Mouse (Mus musculus): ENCODE data around the gene Psma6. TPM values are rescaled to one million over a fixed set of nuclear protein-coding genes. Genes with fewer than 3 reads are reported as not detected.
"Not testable (repeated sequence)": the region's sequence is repeated elsewhere in the genome, so short reads cannot be mapped to it uniquely, and the experiment has no call there.

Gene Psma6
- polyA plus RNA-seq, 1 experiment from 2014 or later, result 389 TPM

GRCm38 (mm10) chr12:55388478-55388877 lies 4.5 kb downstream of the Psma6 start:
- peak overlapping the region; percentile 45 for H3K27ac ChIP-seq (ENCODE audit: low read length)

GRCm38 (mm10) chr12:55389132-55390081 lies 5.4 kb downstream of the Psma6 start:
- Histone ChIP-seq H3K27ac (ENCODE audit: low read length) (peak overlapping the region; percentile 45), H3K9ac (ENCODE audit: low read length) (no peak overlapping the region), H3K27me3 (ENCODE audit: control insufficient read depth, insufficient read depth, low read depth, low read length) (no peaks in the 10 kb centered on the region), H3K4me3 (ENCODE audit: low read length) (no peak overlapping the region), H3K4me1 (replicated peaks; ENCODE audit: control insufficient read depth, insufficient read depth, low read length) (peaks cover 17% of the 10 kb centered on the region), H3K9me3 (ENCODE audit: control insufficient read depth, low read length) (no peaks in the 10 kb centered on the region), H3K36me3 (ENCODE audit: control insufficient read depth, insufficient read depth, low read length) (no peaks in the 10 kb centered on the region), H3K4me2 (ENCODE audit: low read depth, low read length) (peak overlapping the region; percentile 25; the same call in 1 of the 2 replicates)
- WGBS, result 41% methylated on average over 17 of the region's 17 CpGs
- ATAC-seq (ENCODE audit: low read depth), result peak; percentile 48; the same call in 1 of the 2 replicates

More at GRCm38 (mm10) chr12:55388478-55388877, 4.5 kb downstream of the Psma6 start:
- H3K4me1 ChIP-seq (replicated peaks; ENCODE audit: control insufficient read depth, insufficient read depth, low read length), result peaks cover 17% of the 10 kb centered on the region
- H3K27me3 ChIP-seq (ENCODE audit: control insufficient read depth, insufficient read depth, low read depth, low read length), result no peaks in the 10 kb centered on the region
- H3K9me3 ChIP-seq (ENCODE audit: control insufficient read depth, low read length), result no peaks in the 10 kb centered on the region
- no peak overlapping the region for H3K9ac ChIP-seq (ENCODE audit: low read length)
- WGBS, result 59% methylated on average over 6 of the region's 6 CpGs
- ATAC-seq (ENCODE audit: low read depth), result peak; percentile 15; the same call in 1 of the 2 replicates
- no peak overlapping the region for H3K4me3 ChIP-seq (ENCODE audit: low read length)
- H3K36me3 ChIP-seq (ENCODE audit: control insufficient read depth, insufficient read depth, low read length), result no peaks in the 10 kb centered on the region
- H3K4me2 ChIP-seq (ENCODE audit: low read depth, low read length), result no peak overlapping the region

- Histone ChIP-seq H3K36me3 (ENCODE audit: control insufficient read depth, insufficient read depth, low read length) (no peaks in the 10 kb centered on the region), H3K4me1 (replicated peaks; ENCODE audit: control insufficient read depth, insufficient read depth, low read length) (peaks cover 17% of the 10 kb centered on the region), H3K9ac (ENCODE audit: low read length) (no peak overlapping the region), H3K27ac (ENCODE audit: low read length) (no peak overlapping the region), H3K4me3 (ENCODE audit: low read length) (no peak overlapping the region), H3K27me3 (ENCODE audit: control insufficient read depth, insufficient read depth, low read depth, low read length) (no peaks in the 10 kb centered on the region), H3K4me2 (ENCODE audit: low read depth, low read length) (no peak overlapping the region), H3K9me3 (ENCODE audit: control insufficient read depth, low read length) (no peaks in the 10 kb centered on the region)
- no peak for ATAC-seq (ENCODE audit: low read depth)
Observed at GRCm38 (mm10) chr12:55392120-55392519, 8.1 kb downstream of the Psma6 start.

GRCm38 (mm10) chr12:55392733-55393577 lies 8.9 kb downstream of the Psma6 start:
- 81% methylated on average over 11 of the region's 11 CpGs for whole genome bisulfite sequencing

GRCm38 (mm10) chr12:55395601-55396000 lies 11.6 kb downstream of the Psma6 start:
- H3K9me3 ChIP-seq (ENCODE audit: control insufficient read depth, low read length); H3K4me2 ChIP-seq (ENCODE audit: low read depth, low read length); H3K36me3 ChIP-seq (ENCODE audit: control insufficient read depth, insufficient read depth, low read length); H3K9ac ChIP-seq (ENCODE audit: low read length); H3K4me3 ChIP-seq (ENCODE audit: low read length); ATAC-seq (ENCODE audit: low read depth); H3K27ac ChIP-seq (ENCODE audit: low read length); H3K27me3 ChIP-seq (ENCODE audit: control insufficient read depth, insufficient read depth, low read depth, low read length): not testable (repeated sequence)
- 90% methylated on average over 14 of the region's 14 CpGs for WGBS
- H3K4me1 ChIP-seq (replicated peaks; ENCODE audit: control insufficient read depth, insufficient read depth, low read length), result peaks cover 13% of the 10 kb centered on the region

More at GRCm38 (mm10) chr12:55392733-55393577, 8.9 kb downstream of the Psma6 start:
- Histone ChIP-seq H3K4me1 (replicated peaks; ENCODE audit: control insufficient read depth, insufficient read depth, low read length) (peaks cover 18% of the 10 kb centered on the region), H3K4me2 (ENCODE audit: low read depth, low read length) (no peak overlapping the region), H3K9me3 (ENCODE audit: control insufficient read depth, low read length) (no peaks in the 10 kb centered on the region), H3K9ac (ENCODE audit: low read length) (no peak overlapping the region), H3K4me3 (ENCODE audit: low read length) (no peak overlapping the region), H3K36me3 (ENCODE audit: control insufficient read depth, insufficient read depth, low read length) (no peaks in the 10 kb centered on the region), H3K27me3 (ENCODE audit: control insufficient read depth, insufficient read depth, low read depth, low read length) (no peaks in the 10 kb centered on the region), H3K27ac (ENCODE audit: low read length) (no peak overlapping the region)
- no peak for ATAC-seq (ENCODE audit: low read depth)

- Histone ChIP-seq H3K27me3 (ENCODE audit: control insufficient read depth, insufficient read depth, low read depth, low read length) (no peaks in the 10 kb centered on the region), H3K27ac (ENCODE audit: low read length) (no peak overlapping the region), H3K9ac (ENCODE audit: low read length) (no peak overlapping the region), H3K4me2 (ENCODE audit: low read depth, low read length) (no peak overlapping the region), H3K9me3 (ENCODE audit: control insufficient read depth, low read length) (no peaks in the 10 kb centered on the region), H3K4me3 (ENCODE audit: low read length) (no peak overlapping the region), H3K4me1 (replicated peaks; ENCODE audit: control insufficient read depth, insufficient read depth, low read length) (peaks cover 13% of the 10 kb centered on the region), H3K36me3 (ENCODE audit: control insufficient read depth, insufficient read depth, low read length) (no peaks in the 10 kb centered on the region; the same call in 1 of the 2 replicates)
- 91% methylated on average over 4 of the region's 4 CpGs for WGBS
- no peak for ATAC-seq (ENCODE audit: low read depth)
Observed at GRCm38 (mm10) chr12:55396536-55396935, 12.5 kb downstream of the Psma6 start.

GRCm38 (mm10) chr12:55397544-55398239 lies 13.7 kb downstream of the Psma6 start:
- peaks cover 13% of the 10 kb centered on the region for H3K4me1 ChIP-seq (replicated peaks; ENCODE audit: control insufficient read depth, insufficient read depth, low read length)
- peak overlapping the region; percentile 82 for H3K4me2 ChIP-seq (ENCODE audit: low read depth, low read length)
- H3K27me3 ChIP-seq (ENCODE audit: control insufficient read depth, insufficient read depth, low read depth, low read length), result no peaks in the 10 kb centered on the region
- peak overlapping the region; percentile 73 for H3K4me3 ChIP-seq (ENCODE audit: low read length)
- peak overlapping the region; percentile 82 for H3K9ac ChIP-seq (ENCODE audit: low read length)
- no peak for ATAC-seq (ENCODE audit: low read depth)
- peak overlapping the region; percentile 82 for H3K27ac ChIP-seq (ENCODE audit: low read length)
- 49% methylated on average over 9 of the region's 9 CpGs for WGBS
- no peaks in the 10 kb centered on the region for H3K9me3 ChIP-seq (ENCODE audit: control insufficient read depth, low read length)
- no peaks in the 10 kb centered on the region; the same call in 1 of the 2 replicates for H3K36me3 ChIP-seq (ENCODE audit: control insufficient read depth, insufficient read depth, low read length)

- H3K4me1 ChIP-seq (replicated peaks; ENCODE audit: control insufficient read depth, insufficient read depth, low read length), result peaks cover 13% of the 10 kb centered on the region
- peak overlapping the region; percentile 96 for H3K4me2 ChIP-seq (ENCODE audit: low read depth, low read length)
- no peaks in the 10 kb centered on the region for H3K9me3 ChIP-seq (ENCODE audit: control insufficient read depth, low read length)
- WGBS, result under 1% methylated on average over 51 of the region's 51 CpGs
- H3K27me3 ChIP-seq (ENCODE audit: control insufficient read depth, insufficient read depth, low read depth, low read length), result no peaks in the 10 kb centered on the region
- ATAC-seq (ENCODE audit: low read depth), result peak; percentile 100
- peaks cover 4% of the 10 kb centered on the region; the same call in 1 of the 2 replicates for H3K36me3 ChIP-seq (ENCODE audit: control insufficient read depth, insufficient read depth, low read length)
- H3K9ac ChIP-seq (ENCODE audit: low read length), result peak overlapping the region; percentile 82
- H3K4me3 ChIP-seq (ENCODE audit: low read length), result peak overlapping the region; percentile 73
- peak overlapping the region; percentile 82 for H3K27ac ChIP-seq (ENCODE audit: low read length)
Observed at GRCm38 (mm10) chr12:55398240-55399127, 14.5 kb downstream of the Psma6 start.

All from lung, embryonic 16.5 days (tissue).